Mouse (Mus musculus) left cerebral cortex, postnatal 10 days (tissue): ENCODE data around the gene Enc1. TPM values are rescaled to one million over a fixed set of nuclear protein-coding genes. Genes with fewer than 3 reads are reported as not detected.
"Not testable (repeated sequence)": the region's sequence is repeated elsewhere in the genome, so short reads cannot be mapped to it uniquely, and the experiment has no call there.

Source experiments
- DNase-seq, 2 experiments: peaks; one replicate each; pipeline ENCODE4 v3.0.0; 2021 to 2022; ENCODE audit warnings: low spot score in 2 of 2, mixed read lengths in 1 of 2; ENCODE audit errors: extremely low spot score in 1 of 2
- intact Hi-C: fragments of 180-260 bp; cut with DNase I; formaldehyde crosslinking; loops from one replicate; pipeline ENCODE4 v1.15.1; 2025
- total RNA-seq, 2 experiments: library from RNA; stranded (reverse); gene quantifications; 2 replicates each; pipeline ENCODE4 v1.2.3; 2021

Enc1 gene
- total RNA-seq, 2 experiments from 2014 or later: 492 to 530 TPM

DNA sequence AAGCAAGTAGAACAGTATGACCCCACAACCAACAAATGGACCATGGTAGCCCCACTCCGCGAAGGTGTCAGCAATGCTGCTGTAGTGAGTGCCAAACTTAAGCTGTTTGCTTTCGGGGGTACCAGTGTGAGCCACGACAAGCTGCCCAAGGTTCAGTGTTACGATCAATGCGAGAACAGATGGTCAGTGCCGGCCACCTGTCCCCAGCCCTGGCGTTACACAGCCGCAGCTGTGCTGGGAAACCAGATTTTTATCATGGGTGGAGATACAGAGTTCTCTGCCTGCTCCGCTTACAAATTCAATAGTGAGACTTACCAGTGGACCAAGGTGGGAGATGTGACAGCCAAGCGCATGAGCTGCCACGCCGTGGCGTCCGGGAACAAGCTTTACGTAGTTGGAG is 5.3 kb downstream of the Enc1 start:
- no peak for DNase-seq
- intact Hi-C loops: no loop called here

DNA sequence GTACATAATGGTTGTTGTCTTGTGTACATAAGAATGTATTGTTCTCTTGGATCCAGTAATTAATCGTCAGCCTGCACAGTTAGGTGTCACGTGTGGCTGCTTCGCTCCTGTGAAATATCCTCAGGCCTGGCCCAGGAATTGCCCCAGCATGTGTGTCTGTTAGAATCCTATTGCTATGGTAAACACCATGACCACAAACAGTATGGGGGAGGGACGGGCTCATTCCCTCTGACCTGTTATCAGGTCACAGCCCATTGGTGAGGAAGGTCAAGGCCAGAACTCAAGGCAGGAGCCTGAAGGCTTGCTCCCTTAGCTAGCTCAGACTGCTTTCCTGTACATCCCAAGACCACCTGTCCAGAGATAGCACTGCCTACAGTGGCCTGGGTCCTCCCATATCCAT is 6.8 kb downstream of the Enc1 start:
- intact Hi-C loops: no loop called here
- DNase-seq: no peak

DNA sequence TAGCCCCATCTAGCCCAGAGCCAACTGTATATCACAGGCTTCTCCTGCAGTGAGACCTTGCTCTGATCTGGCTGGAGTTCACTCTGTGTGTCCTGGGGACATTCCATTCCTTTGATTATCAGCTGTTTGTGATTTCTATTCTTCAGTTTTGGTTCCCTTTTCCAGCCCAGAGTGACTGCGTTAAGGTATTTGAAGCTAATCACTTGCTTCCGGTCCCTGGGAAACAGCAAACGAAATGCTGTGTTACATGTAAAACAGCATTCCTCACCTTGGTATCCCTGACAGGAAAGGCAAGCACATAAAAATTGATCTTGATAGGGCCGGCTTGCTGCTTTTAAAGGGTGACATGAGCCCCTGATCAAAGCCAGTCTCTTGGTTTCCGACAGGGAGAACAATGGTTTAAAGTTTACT is 8.2 kb downstream of the Enc1 start:
- no peak for DNase-seq
- intact Hi-C loops: no loop called here

DNA sequence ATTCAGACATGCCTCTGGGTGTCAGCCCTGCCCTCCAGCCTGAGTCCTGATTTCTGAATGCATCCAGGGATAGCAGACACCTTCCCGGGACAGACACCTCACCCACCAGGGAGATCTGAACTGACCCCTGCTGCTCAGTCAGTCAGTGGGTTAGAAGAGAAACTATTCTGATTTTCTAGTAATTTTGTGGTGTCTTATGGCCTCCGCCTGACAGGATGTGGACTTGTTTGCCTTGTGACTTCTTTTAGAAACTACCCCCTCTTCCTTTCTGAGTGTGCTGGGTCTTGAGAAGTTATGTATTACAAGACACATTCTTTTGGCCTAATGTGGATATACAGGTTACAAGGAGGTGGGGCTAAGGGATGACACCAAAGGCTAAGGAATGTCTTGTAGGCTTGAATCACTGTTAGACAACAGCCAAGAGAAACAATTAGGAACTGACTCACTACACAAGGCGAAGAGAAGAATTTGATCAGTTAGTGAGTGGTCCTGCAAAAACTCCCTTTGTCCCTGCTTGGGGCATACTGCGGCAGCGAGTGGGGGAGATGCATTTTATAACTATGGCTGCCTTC is 8.7 kb downstream of the Enc1 start:
- intact Hi-C loops: loop anchor here (5.0 kb wide), 1 partner anchor 138 kb away; no protein-coding TSS in a partner anchor
- peak in 1 of 2 experiments; percentile 9 for DNase-seq

DNA sequence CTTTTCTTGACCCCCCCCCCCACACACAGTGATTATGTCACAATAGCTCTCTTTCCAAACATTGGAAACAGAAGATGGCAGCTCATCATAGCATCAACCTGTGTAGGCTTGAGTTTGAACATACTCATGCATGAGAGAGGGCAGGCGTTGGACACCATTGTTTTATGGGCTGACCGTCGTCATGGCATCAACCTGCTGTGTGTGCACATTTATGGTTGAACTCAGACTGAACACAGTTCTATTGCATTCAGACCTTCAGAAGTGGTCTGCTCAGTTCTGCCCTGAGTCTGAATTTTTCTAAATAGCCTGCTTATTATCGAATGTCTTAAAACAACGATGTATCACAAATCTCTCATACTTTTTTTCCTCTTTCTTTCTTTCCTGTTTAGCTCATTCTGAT is 9.2 kb downstream of the Enc1 start:
- intact Hi-C loops: loop anchor here (5.0 kb wide), 1 partner anchor 137 kb away; no protein-coding TSS in a partner anchor
- no peak for DNase-seq

DNA sequence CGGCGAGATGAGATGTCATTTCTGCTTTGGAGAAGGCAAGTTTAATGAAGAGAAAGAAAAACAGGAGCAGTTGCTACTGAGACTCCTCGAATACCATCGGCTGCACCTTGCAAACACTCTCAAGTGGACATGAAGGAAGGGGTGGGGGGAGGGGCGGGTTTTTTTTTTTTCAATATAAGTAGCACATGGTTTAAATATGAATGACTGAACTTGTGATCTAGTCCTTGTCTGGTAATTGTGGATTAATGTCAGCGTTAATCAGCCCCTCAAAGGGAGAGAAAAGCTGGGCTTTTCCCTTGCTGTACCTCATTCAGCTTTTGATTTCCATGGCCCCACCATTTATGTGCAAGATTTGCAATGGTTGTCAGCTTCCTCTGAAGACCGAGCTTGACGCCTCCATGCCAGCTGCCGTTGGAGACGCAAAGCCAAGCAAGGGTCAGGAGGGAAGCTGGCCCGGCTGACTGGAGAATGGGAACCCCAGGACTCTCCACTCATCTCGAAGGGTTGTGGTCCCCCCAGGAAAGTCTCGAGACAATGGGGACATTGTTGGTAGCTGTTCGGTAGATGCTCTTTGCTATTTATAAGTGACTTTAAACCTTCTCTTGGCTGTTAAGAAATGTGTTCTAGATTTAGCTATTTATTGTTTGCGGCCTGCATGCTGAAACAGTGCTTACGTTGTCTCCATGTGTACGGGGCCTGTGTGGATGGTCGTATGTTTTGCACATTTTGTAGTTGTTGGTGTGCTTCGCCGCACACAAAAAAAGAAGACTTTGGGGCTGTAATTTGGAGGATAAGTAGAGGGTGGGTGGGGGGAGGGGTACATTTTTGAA is 9.9 kb downstream of the Enc1 start:
- intact Hi-C loops: loop anchor here (5.0 kb wide), 1 partner anchor 137 kb away; no protein-coding TSS in a partner anchor
- no peak for DNase-seq

DNA sequence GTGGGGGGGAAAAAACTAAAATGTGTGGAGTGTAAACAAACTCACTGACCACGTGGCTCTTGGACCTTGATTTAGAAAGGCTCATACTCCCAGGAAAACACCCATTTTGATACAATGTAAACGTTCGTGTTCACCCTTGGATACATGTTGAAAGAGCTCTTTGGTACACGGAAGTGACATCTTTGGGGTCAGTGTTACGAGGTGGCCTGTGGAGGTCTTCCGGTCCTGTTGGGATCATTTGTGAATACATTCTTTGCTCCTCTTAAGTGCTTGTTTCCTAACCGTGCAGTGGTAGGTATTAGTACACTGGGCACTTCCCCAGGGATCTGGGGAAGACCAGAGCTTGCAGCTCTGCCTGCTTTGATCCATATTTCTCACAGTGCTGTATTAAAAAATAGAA is 10.8 kb downstream of the Enc1 start:
- DNase-seq: no peak
- intact Hi-C loops: loop anchor here (5.0 kb wide), 1 partner anchor 136 kb away; no protein-coding TSS in a partner anchor

DNA sequence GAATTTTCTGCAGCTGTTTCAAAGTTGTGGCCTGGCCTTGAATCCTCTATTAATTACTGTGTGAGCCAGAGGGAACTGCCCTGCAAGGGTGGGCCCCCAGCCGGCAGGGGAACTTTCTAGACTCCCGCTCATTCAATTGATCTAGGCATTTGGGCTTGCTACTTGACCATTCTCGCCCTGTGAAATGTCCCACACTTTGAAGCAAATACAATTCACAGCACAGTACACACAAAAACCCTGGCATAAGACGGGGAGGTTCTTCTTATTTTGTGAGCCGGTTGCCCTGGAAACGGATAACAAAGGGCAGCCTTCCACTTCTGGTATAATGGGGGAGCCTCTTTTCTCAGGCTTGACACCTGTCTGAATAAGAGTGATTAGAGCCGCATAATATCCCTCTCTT is 11.6 kb downstream of the Enc1 start:
- intact Hi-C loops: loop anchor here (5.0 kb wide), 1 partner anchor 135 kb away; no protein-coding TSS in a partner anchor
- DNase-seq: no peak

DNA sequence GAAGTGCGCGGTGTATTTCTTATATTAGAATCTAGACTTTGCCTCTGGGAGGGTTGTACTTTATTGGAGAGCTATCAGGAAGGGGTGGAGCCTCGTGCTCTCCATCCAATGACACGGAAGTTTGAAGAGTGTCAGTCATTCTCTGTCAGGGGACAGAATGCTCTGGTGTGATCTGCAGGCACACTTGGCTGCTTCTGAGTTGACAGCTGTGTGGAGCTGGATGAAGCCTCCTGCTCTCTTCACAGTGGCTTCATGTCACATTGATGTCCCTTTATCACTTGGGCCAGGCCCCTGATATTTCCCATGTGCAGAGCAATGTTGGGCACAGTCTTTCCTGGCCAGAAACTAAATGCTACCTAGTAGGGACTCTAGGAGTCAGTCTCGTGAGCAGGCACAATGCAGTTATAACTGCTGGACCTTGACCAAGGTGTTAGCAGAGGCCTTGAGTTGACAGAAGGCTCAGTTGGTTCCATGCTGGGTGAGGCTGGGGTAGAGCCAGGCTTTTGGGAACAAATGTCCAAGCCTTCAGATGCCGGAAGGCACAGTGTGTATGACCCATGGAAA is 12.6 kb downstream of the Enc1 start:
- intact Hi-C loops: loop anchor here (5.0 kb wide), 1 partner anchor 134 kb away; no protein-coding TSS in a partner anchor
- no peak for DNase-seq

DNA sequence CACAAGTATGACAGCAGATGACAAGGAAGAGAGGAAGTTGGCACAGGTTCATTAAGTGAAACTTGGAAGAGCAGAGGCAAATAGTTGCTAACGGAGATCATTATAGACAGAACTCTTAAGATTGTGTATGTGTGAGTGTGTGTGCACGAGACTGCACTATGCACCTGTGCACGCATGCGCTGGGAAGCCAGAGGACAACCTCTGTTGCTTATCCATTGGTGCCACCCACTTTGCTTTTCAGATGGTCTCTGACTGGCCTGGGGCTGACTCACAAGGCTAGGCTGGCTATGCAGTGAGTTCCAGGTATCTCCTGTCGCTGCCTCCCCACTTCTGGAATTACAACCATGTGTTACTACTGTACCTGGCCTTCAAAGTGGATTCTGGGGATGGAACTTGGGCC is 13.1 kb downstream of the Enc1 start:
- intact Hi-C loops: loop anchor here (5.0 kb wide), 1 partner anchor 133 kb away; no protein-coding TSS in a partner anchor
- DNase-seq: no peak

DNA sequence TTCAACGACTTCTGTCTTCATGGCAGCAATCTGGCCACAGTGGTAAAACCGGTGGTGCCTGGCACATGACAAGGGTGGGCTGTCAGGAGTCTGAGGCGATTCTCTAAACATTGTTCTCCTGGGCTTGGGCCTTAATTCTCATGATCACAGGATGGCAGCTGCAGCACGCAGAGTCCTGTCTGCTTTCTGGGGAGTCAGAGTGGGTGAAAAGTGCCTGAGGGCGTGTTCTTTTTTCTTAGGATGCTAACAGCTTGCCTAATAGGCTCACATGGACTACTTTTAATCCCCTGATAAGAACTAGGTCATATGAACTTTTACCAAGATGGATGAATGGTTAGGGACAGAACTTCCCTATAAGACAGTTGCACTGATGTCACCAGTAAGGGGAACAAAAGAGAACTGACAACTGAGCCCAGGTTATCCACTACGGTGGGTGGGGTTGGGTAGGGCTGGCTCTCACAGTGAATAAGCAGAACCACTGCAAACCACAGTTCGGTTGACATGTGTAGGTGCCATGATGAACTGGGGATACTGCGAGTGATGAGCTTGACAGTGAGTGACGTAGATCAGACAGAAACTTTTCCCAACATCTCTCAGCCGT is 13.8 kb downstream of the Enc1 start:
- no peak for DNase-seq
- intact Hi-C loops: loop anchor here (5.0 kb wide), 1 partner anchor 133 kb away; no protein-coding TSS in a partner anchor

DNA sequence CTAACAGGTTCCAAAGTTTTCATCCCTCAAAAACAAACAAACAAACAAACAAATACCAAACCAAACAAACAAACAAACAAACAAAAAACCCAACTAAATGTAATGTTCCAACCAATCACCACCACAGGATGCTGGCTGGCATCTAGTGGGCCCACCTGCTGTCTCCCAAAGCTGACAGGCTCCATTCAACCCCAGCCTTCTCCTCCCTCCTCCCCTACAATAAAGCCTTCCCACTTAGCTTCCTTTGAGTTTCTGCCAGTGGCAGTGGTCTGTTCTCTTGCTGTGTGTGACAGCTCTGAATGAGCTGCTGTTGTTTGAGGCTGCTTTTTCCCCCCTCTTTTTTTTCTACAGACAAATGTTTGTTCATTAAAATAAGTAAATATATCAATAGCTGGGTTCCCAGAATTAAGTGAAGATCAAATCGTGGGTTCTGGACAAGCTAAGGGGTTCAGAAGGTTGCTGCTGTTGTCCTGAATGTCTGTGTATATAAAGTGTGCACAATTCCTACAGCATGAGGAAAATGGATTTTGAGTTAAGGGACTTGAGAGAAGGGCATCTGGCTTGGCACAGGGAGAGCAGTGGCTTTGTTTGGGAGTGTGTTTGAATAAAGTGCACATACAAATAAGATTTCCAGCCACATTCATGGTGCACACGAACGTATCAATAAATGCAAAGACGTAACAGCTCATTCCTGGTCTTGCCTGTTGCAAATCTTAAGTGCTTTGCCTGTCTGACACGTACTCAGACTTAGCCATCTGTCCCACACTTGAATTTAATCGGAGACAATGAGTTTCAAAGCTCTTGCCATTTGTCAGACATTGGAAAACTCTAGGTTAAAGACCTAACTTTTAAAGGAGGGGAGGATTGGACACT is 15.3 kb downstream of the Enc1 start:
- DNase-seq: no peak
- intact Hi-C loops: no loop called here

DNA sequence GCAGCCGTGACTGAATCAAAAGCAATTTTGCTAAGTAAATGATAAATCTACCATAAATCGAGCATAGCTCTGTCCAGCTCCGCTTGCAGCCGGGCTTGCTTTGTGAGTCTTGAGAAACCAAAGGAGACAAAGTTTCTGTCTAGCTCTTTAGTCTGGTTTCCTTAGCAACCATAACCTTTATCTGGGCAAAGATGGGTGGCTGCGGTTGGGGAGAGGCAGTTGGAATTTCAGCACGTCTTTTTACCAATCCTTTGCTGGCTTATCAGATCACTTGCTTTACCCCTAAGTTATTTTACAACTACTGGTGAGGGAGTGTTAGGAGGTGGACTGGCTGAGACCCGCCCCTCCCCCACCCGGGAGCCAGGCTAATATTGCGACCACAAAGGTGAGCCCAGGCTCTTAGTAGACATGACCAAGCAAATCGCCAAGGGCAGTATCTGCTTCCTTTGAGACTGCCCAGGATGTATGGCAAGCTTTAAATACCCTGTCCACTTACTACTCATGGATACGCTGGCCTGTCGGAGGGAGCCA is 16.0 kb downstream of the Enc1 start:
- intact Hi-C loops: no loop called here
- DNase-seq: no peak

DNA sequence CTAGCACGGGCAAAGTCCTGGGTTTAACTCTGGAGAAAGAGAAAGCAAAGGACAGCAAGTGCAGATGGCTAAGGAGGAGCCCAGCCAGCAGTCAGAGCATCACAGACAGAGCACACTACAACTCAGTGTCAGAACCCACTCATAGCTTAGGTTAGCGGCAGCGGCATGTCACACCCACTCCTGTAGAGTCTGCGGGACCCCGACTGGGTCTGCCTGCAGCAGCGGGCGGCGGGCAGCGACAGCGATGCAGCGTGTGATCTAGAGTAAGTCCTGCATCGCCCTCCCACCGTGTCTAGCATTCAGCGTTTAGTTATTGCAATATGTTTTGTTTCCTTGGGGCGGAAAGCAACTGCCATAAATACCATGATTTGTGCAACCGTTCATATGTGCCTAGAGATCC is 18.4 kb downstream of the Enc1 start:
- DNase-seq: no peak
- intact Hi-C loops: no loop called here

DNA sequence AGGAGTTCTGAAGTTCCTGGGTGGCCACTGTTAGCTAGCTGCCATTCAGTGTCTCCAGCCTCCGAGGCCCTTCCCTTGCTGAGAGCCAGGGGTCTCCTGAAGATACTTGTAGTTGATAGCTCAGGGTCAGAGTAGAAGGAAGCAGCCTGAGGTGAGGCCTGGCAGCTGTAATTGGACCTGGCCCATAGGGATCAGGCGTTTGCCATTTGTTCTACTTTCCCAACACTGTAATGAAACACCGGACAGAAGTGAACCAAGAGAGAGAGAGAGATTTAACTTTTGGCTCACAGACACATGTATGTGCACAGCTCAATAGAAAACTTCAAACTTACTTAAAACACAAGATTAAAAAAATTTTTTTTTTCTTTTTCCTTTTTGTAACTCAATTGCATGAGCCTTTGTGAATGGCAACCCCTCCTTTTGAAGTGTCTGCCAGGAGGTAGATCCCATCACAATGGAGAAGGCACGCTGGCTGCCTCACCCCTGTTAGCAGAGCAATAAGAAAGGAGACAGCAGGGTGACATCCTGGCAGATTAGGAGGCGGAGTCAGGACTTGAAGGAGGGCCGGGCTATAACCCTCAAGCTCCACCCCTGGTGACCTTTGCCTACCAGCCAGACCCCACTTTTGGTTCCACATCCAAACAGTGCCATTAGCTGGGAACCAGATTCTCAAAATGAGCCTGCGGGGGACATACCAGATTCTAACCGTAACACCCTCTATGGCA is 19.7 kb downstream of the Enc1 start:
- DNase-seq: peak in 1 of 2 experiments; percentile 53
- intact Hi-C loops: no loop called here

DNA sequence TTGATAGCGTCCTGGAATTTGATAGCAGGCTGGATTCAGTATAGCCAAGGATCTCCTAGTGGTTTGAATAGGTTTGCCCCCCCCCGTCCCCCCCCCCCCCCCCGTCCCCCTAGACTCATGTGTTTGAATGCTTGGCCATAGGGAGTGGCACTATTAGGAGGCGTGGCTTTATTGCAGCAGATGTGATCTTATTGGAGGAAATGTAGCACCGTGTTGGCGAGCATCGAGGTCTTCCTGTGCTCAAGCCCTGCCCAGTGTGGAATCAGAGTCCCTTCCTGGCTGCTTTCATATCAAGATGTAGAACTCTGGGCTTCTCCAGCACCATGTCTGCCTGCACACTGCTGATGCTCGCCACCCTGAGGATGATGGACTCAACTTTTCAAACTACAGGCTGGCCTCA is 20.6 kb downstream of the Enc1 start:
- intact Hi-C loops: no loop called here
- DNase-seq: no peak

DNA sequence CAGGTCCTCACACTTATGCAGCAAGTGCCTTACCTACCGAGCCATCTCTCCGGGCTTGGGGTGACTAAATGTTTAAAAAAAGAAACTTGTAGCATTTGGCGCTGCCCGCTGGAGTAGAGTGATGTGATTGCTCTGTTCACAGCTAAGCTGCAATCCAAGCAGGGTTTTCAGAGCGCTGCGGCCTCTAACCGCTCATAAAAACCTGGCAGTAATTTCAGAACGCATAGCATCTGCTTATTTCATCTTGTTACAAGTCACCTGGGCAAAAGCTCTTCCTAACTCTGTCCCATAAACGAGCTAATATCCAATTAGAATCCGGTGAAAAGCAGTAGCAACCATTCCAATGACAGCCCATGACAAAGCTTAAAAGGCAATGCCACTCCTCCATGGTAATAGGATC is 21.8 kb downstream of the Enc1 start:
- intact Hi-C loops: no loop called here
- DNase-seq: no peak

DNA sequence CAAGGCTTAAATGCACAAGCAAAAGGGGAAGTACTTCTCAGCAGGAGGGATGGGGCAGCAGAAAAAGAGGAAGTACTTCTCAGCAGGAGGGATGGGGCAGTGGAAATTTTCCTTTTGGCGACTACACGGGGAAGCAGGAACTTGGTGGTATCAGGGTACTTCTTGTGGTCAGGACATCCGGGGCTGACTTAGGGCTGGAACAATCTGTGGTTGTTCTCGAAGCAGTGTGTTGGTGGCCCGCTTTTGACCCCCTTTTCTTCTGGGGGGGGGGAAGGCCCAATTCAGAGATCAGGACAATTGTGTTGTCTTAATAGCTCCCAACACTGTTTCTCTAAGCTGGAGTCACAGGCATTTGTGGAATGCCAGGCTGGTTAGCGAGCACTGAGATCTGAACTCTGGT is 24.6 kb downstream of the Enc1 start:
- DNase-seq, intact Hi-C loops: not testable (repeated sequence)
